ENCODE assay signal across 10 mouse cellular contexts in genomic region chr15:78710634-78711033, GRCm38 (mm10). TPM values are rescaled to one million over a fixed set of nuclear protein-coding genes. Genes with fewer than 3 reads are reported as not detected.
A peak's percentile ranks its signal among the peaks of the same experiment; 100 is the strongest.
DNase-seq lines count a peak whose midpoint lies in the region; ATAC-seq and TF ChIP-seq lines count a peak whose summit lies in the region.
"Had no signal": no experiment of that assay in that cellular context is flagged by ENCODE, and none has a peak within 500 bp of the region (broad histone marks: within the 10 kb centered on the region; RNA-seq: fewer than 3 reads in every experiment).

No protein-coding gene starts in this region.

- no peak overlapping the region for H3K9ac ChIP-seq in stomach, embryonic 15.5 days
- no peak overlapping the region for H3K9ac ChIP-seq in stomach, postnatal 0 days (ENCODE audit: low read length)
- peak overlapping the region; percentile 31; the same call in 1 of the 2 replicates for H3K9ac ChIP-seq in hindbrain, embryonic 14.5 days
- H3K9ac ChIP-seq in midbrain, postnatal 0 days (replicated peaks; ENCODE audit: low read length, poor library complexity, severe bottlenecking): peak overlapping the region; percentile 30
- no peak overlapping the region for H3K9ac ChIP-seq in kidney, embryonic 16.5 days (replicated peaks; ENCODE audit: low read length)

- TF ChIP-seq CTCF in stomach, postnatal 0 days (IDR thresholded peaks at IDR 0.05; ENCODE audit: low read depth): no peak
- TF ChIP-seq CTCF in midbrain, postnatal 0 days (IDR thresholded peaks at IDR 0.05): no peak

- no peak overlapping the region for H3K4me2 ChIP-seq in stomach, embryonic 15.5 days
- no peak overlapping the region for H3K4me2 ChIP-seq in stomach, postnatal 0 days (replicated peaks; ENCODE audit: low read depth)
- H3K4me2 ChIP-seq in hindbrain, embryonic 14.5 days (replicated peaks): peak overlapping the region; percentile 29
- peak overlapping the region; percentile 46 for H3K4me2 ChIP-seq in midbrain, postnatal 0 days (ENCODE audit: low read depth, low read length, poor library complexity, severe bottlenecking)
- H3K4me2 ChIP-seq in kidney, embryonic 16.5 days (replicated peaks; ENCODE audit: low read depth, low read length): no peak overlapping the region

- H3K9me3 ChIP-seq in stomach, embryonic 15.5 days: no peaks in the 10 kb centered on the region
- no peaks in the 10 kb centered on the region for H3K9me3 ChIP-seq in stomach, postnatal 0 days (ENCODE audit: control insufficient read depth, low read length)
- H3K9me3 ChIP-seq in hindbrain, embryonic 14.5 days (ENCODE audit: control insufficient read depth, low read length): no peaks in the 10 kb centered on the region
- H3K9me3 ChIP-seq in midbrain, postnatal 0 days (ENCODE audit: low read length): no peaks in the 10 kb centered on the region
- H3K9me3 ChIP-seq in kidney, embryonic 16.5 days (ENCODE audit: low read length): no peaks in the 10 kb centered on the region

- peaks cover 50% of the 10 kb centered on the region for H3K27me3 ChIP-seq in stomach, embryonic 15.5 days (replicated peaks)
- H3K27me3 ChIP-seq in stomach, postnatal 0 days (ENCODE audit: control insufficient read depth, insufficient read depth, low read length): no peaks in the 10 kb centered on the region; the same call in 1 of the 2 replicates
- peaks cover 17% of the 10 kb centered on the region; the same call in 1 of the 2 replicates for H3K27me3 ChIP-seq in hindbrain, embryonic 14.5 days (ENCODE audit: control insufficient read depth, insufficient read depth, low read length)
- no peaks in the 10 kb centered on the region for H3K27me3 ChIP-seq in midbrain, postnatal 0 days (ENCODE audit: insufficient read depth, low read length)
- peaks cover 54% of the 10 kb centered on the region for H3K27me3 ChIP-seq in kidney, embryonic 16.5 days (ENCODE audit: insufficient read depth, low read length)

- ATAC-seq in stomach, embryonic 15.5 days (ENCODE audit: insufficient read depth, low FRiP score, low read depth): peak; percentile 35; the same call in 1 of the 2 replicates
- ATAC-seq in stomach, postnatal 0 days (ENCODE audit: low FRiP score, low TSS enrichment): no peak
- ATAC-seq in hindbrain, embryonic 14.5 days (ENCODE audit: low FRiP score): peak; percentile 34
- peak; percentile 44; the same call in 1 of the 2 replicates for ATAC-seq in midbrain, postnatal 0 days (ENCODE audit: low FRiP score)
- ATAC-seq in kidney, embryonic 16.5 days (ENCODE audit: low FRiP score, low TSS enrichment): no peak

- H3K27ac ChIP-seq in stomach, embryonic 15.5 days: no peak overlapping the region
- H3K27ac ChIP-seq in stomach, postnatal 0 days (replicated peaks): no peak overlapping the region
- peak overlapping the region; percentile 55; the same call in 1 of the 2 replicates for H3K27ac ChIP-seq in hindbrain, embryonic 14.5 days
- peak overlapping the region; percentile 67 for H3K27ac ChIP-seq in midbrain, postnatal 0 days (ENCODE audit: low read depth, low read length)
- H3K27ac ChIP-seq in kidney, embryonic 16.5 days (ENCODE audit: low read length): no peak overlapping the region

- H3K36me3 ChIP-seq in stomach, embryonic 15.5 days: no peaks in the 10 kb centered on the region
- H3K36me3 ChIP-seq in stomach, postnatal 0 days (ENCODE audit: control insufficient read depth, insufficient read depth, low read length): no peaks in the 10 kb centered on the region
- no peaks in the 10 kb centered on the region for H3K36me3 ChIP-seq in hindbrain, embryonic 14.5 days (replicated peaks; ENCODE audit: control insufficient read depth, insufficient read depth)
- no peaks in the 10 kb centered on the region for H3K36me3 ChIP-seq in midbrain, postnatal 0 days (ENCODE audit: insufficient read depth, low read length)
- H3K36me3 ChIP-seq in kidney, embryonic 16.5 days (ENCODE audit: insufficient read depth, low read length): no peaks in the 10 kb centered on the region

- no peak for TF ChIP-seq EP300 in stomach, postnatal 0 days (optimal IDR thresholded peaks at IDR 0.05)

- no peak overlapping the region for H3K4me3 ChIP-seq in stomach, embryonic 15.5 days (replicated peaks)
- no peak overlapping the region for H3K4me3 ChIP-seq in stomach, postnatal 0 days (ENCODE audit: low read depth, low read length)
- no peak overlapping the region for H3K4me3 ChIP-seq in hindbrain, embryonic 14.5 days (replicated peaks; ENCODE audit: low read length)
- peak overlapping the region; percentile 17 for H3K4me3 ChIP-seq in midbrain, postnatal 0 days (ENCODE audit: low read depth, low read length)
- no peak overlapping the region for H3K4me3 ChIP-seq in kidney, embryonic 16.5 days (ENCODE audit: low read length)

- DNase-seq in stomach, postnatal 0 days (ENCODE audit: low spot score): no peak
- peak; percentile 37 for DNase-seq in hindbrain, embryonic 14.5 days (ENCODE audit: low spot score)
- DNase-seq in midbrain, postnatal 0 days (ENCODE audit: low spot score): peak; percentile 61
- no peak for DNase-seq in heart, adult 11 months
- DNase-seq in Muller cell, postnatal 12 days (ENCODE audit: inconsistent ontology term): no peak
- DNase-seq: kidney, adult 8-10 months; lung, adult 18-20 months had no signal

- WGBS in stomach, embryonic 15.5 days: 44% methylated on average over 6 of the region's 6 CpGs
- WGBS in stomach, postnatal 0 days: 47% methylated on average over 6 of the region's 6 CpGs
- 18% methylated on average over 6 of the region's 6 CpGs for WGBS in hindbrain, embryonic 14.5 days
- WGBS in midbrain, postnatal 0 days: 15% methylated on average over 6 of the region's 6 CpGs
- WGBS in kidney, embryonic 16.5 days: 48% methylated on average over 6 of the region's 6 CpGs

- H3K4me1 ChIP-seq in stomach, embryonic 15.5 days: no peaks in the 10 kb centered on the region
- no peaks in the 10 kb centered on the region for H3K4me1 ChIP-seq in stomach, postnatal 0 days (replicated peaks; ENCODE audit: control insufficient read depth, insufficient read depth)
- peaks cover 47% of the 10 kb centered on the region for H3K4me1 ChIP-seq in hindbrain, embryonic 14.5 days (replicated peaks; ENCODE audit: control insufficient read depth, insufficient read depth, low read length)
- peaks cover 30% of the 10 kb centered on the region for H3K4me1 ChIP-seq in midbrain, postnatal 0 days (ENCODE audit: insufficient read depth, low read length)
- peaks cover 9% of the 10 kb centered on the region for H3K4me1 ChIP-seq in kidney, embryonic 16.5 days (ENCODE audit: insufficient read depth, low read length)

RNA-seq across cellular contexts. Expression of gene Elfn2, which starts 7.9 kb away (rescaled TPM):
- 0.10 and 0.12 TPM in 2 replicates for polyA plus RNA-seq in stomach, embryonic 15.5 days (2015; fragmentation: Nextera tagmentation; extraction: Ambion mirVana)
- 0.06 and 0.11 TPM in 2 replicates for polyA plus RNA-seq in stomach, postnatal 0 days (2015; fragmentation: Nextera tagmentation; extraction: Ambion mirVana)
- polyA plus RNA-seq in hindbrain, embryonic 14.5 days (2014; fragmentation: Nextera tagmentation; extraction: Ambion mirVana): 6.0 and 8.5 TPM in 2 replicates
- 44.6 and 52.1 TPM in 2 replicates for total RNA-seq in midbrain, postnatal 0 days (2014; rRNA removed)
- polyA plus RNA-seq in midbrain, postnatal 0 days (2015; fragmentation: Nextera tagmentation; extraction: Ambion mirVana): 10.2 and 10.7 TPM in 2 replicates
- 0.03 and 0.07 TPM in 2 replicates for polyA plus RNA-seq in kidney, embryonic 16.5 days (2015; fragmentation: Nextera tagmentation; extraction: Ambion mirVana)
- polyA plus RNA-seq: limb, embryonic 11.5 days had no signal

Comparison
In these comparisons a context has a peak if more than half of its experiments do, and no peak if none do; other contexts are left out.
1. ATAC-seq: peak in stomach, embryonic 15.5 days (single experiment), hindbrain, embryonic 14.5 days (single experiment) and midbrain, postnatal 0 days (single experiment); none in stomach, postnatal 0 days (single experiment) and kidney, embryonic 16.5 days (single experiment).
2. H3K27ac ChIP-seq: peak in hindbrain, embryonic 14.5 days (single experiment) and midbrain, postnatal 0 days (single experiment); none in stomach, embryonic 15.5 days (single experiment), stomach, postnatal 0 days (single experiment) and kidney, embryonic 16.5 days (single experiment).
3. H3K4me2 ChIP-seq: peak in hindbrain, embryonic 14.5 days (single experiment) and midbrain, postnatal 0 days (single experiment); none in stomach, embryonic 15.5 days (single experiment), stomach, postnatal 0 days (single experiment) and kidney, embryonic 16.5 days (single experiment).
4. H3K9ac ChIP-seq: peak in hindbrain, embryonic 14.5 days (single experiment) and midbrain, postnatal 0 days (single experiment); none in stomach, embryonic 15.5 days (single experiment), stomach, postnatal 0 days (single experiment) and kidney, embryonic 16.5 days (single experiment).
5. DNase-seq: peak in hindbrain, embryonic 14.5 days (single experiment) and midbrain, postnatal 0 days (single experiment); none in stomach, postnatal 0 days (single experiment), heart, adult 11 months (single experiment) and Muller cell, postnatal 12 days (single experiment).